Mouse (Mus musculus) liver, embryonic 16.5 days (tissue): ENCODE results near the gene Rcc1. TPM values are rescaled to one million over a fixed set of nuclear protein-coding genes. Genes with fewer than 3 reads are reported as not detected.
"Not testable (repeated sequence)": the region's sequence is repeated elsewhere in the genome, so short reads cannot be mapped to it uniquely, and the experiment has no call there.

Experiments
- ATAC-seq: fragments of 200-750 bp; cut with Nextera tagmentation; 2 replicates; pipeline ENCODE4 v1.8.0; 2017; ENCODE audit warnings: low read depth, mild to moderate bottlenecking, moderate number of reproducible peaks, moderate library complexity
- H3K27ac ChIP-seq: fragments of 300-500 bp; sonication (generic); 2 replicates; pipeline ENCODE4 v1.5.1; 2014; ENCODE audit warnings: mild to moderate bottlenecking, low read length
- H3K27me3 ChIP-seq: fragments of 300-500 bp; sonication (generic); 2 replicates; pipeline ENCODE4 v1.6.1; 2014; ENCODE audit warnings: low read depth, low read length, mixed read lengths; ENCODE audit not compliant: control insufficient read depth, insufficient read depth
- H3K36me3 ChIP-seq: fragments of 300-500 bp; sonication (generic); 2 replicates; pipeline ENCODE4 v1.6.1; 2014; ENCODE audit warnings: mild to moderate bottlenecking; ENCODE audit not compliant: control insufficient read depth, insufficient read depth
- H3K4me1 ChIP-seq: fragments of 300-500 bp; sonication (generic); 2 replicates; pipeline ENCODE4 v1.6.1; 2014; ENCODE audit warnings: low read depth, low read length, mixed read lengths; ENCODE audit not compliant: control insufficient read depth
- H3K4me2 ChIP-seq: fragments of 300-500 bp; sonication (generic); 2 replicates; pipeline ENCODE4 v1.6.1; 2014; ENCODE audit warnings: low read depth, low read length, mixed read lengths
- H3K4me3 ChIP-seq: fragments of 300-500 bp; sonication (generic); 2 replicates; pipeline ENCODE4 v1.5.1; 2014; ENCODE audit warnings: low read depth, mild to moderate bottlenecking, low read length
- H3K9ac ChIP-seq: fragments of 300-500 bp; sonication (generic); 2 replicates; pipeline ENCODE4 v1.6.1; 2014; ENCODE audit warnings: low read depth, low read length
- H3K9me3 ChIP-seq: fragments of 300-500 bp; sonication (generic); replicated peaks from 2 replicates; pipeline ENCODE4 v1.6.1; 2016; ENCODE audit warnings: low read length; ENCODE audit not compliant: control insufficient read depth
- WGBS: fragments of 180-500 bp; shearing (Covaris S2); extraction: QIAGEN DNeasy Blood & Tissue Kit; methylation state at CpG from one replicate; pipeline ENCODE4 v1.1.7; 2014; ENCODE audit not compliant: insufficient replicate concordance; 5-methylcytosine and 5-hydroxymethylcytosine counted together
- polyA plus RNA-seq: library from polyadenylated mRNA; unstranded; fragments of >200 nt; fragmentation: Nextera tagmentation; extraction: Ambion mirVana; gene quantifications from 2 replicates; pipeline ENCODE4 v1.2.1, GENCODE M21; 2015

The Rcc1 gene
- polyA plus RNA-seq, 1 experiment from 2014 or later, result 41.3 TPM

- Histone ChIP-seq H3K36me3 (peaks cover 41% of the 10 kb centered on the region), H3K4me3 (no peak overlapping the region), H3K27ac (no peak overlapping the region), H3K9me3 (peaks cover 5% of the 10 kb centered on the region), H3K4me2 (no peak overlapping the region), H3K27me3 (no peaks in the 10 kb centered on the region), H3K9ac (no peak overlapping the region), H3K4me1 (no peaks in the 10 kb centered on the region)
- ATAC-seq, result no peak
- 89% methylated on average over 4 of the region's 4 CpGs for WGBS
These were observed 62.3 kb downstream of the Rcc1 start for GRCm38 (mm10) chr4:132291056-132291455.

- not testable (repeated sequence) for H3K4me3 ChIP-seq, ATAC-seq, H3K9ac ChIP-seq, H3K27ac ChIP-seq, H3K4me1 ChIP-seq, H3K27me3 ChIP-seq, H3K4me2 ChIP-seq, H3K9me3 ChIP-seq
- peaks cover 55% of the 10 kb centered on the region for H3K36me3 ChIP-seq
- WGBS, result 89% methylated on average over 2 of the region's 5 CpGs
These were observed 64.6 kb downstream of the Rcc1 start for GRCm38 (mm10) chr4:132288840-132289239.

Other genes with a start within 250 kb of the Rcc1 start
- 0.02 and 0.04 TPM in 2 replicates for gene Oprd1, start 209.1 kb downstream of the Rcc1 start, polyA plus RNA-seq
- 24.9 and 28.5 TPM in 2 replicates for gene Ythdf2, start 141.3 kb downstream of the Rcc1 start, polyA plus RNA-seq
- gene Gmeb1, start 92.0 kb downstream of the Rcc1 start, polyA plus RNA-seq, result 12.2 and 12.7 TPM in 2 replicates
- 31.0 and 35.3 TPM in 2 replicates for gene Taf12, start 79.2 kb downstream of the Rcc1 start, polyA plus RNA-seq
- 0.41 and 0.61 TPM in 2 replicates for gene Rab42, start 50.2 kb downstream of the Rcc1 start, polyA plus RNA-seq
- 26.9 and 27.3 TPM in 2 replicates for gene Trnau1ap, start 24.1 kb downstream of the Rcc1 start, polyA plus RNA-seq
- gene Phactr4, start 68.9 kb upstream of the Rcc1 start, polyA plus RNA-seq, result 7.6 and 9.9 TPM in 2 replicates
- gene Med18, start 110.3 kb upstream of the Rcc1 start, polyA plus RNA-seq, result 8.2 and 11.4 TPM in 2 replicates
- 7.9 and 8.1 TPM in 2 replicates for gene Sesn2, start 156.9 kb upstream of the Rcc1 start, polyA plus RNA-seq
- 1,068 and 1,164 TPM in 2 replicates for gene Atpif1, start 180.1 kb upstream of the Rcc1 start, polyA plus RNA-seq
- gene Dnajc8, start 181.9 kb upstream of the Rcc1 start, polyA plus RNA-seq, result 77.7 and 83.4 TPM in 2 replicates
- gene Ptafr, start 210.5 kb upstream of the Rcc1 start, polyA plus RNA-seq, result 0.91 and 1.2 TPM in 2 replicates